In the genomic region with DNA sequence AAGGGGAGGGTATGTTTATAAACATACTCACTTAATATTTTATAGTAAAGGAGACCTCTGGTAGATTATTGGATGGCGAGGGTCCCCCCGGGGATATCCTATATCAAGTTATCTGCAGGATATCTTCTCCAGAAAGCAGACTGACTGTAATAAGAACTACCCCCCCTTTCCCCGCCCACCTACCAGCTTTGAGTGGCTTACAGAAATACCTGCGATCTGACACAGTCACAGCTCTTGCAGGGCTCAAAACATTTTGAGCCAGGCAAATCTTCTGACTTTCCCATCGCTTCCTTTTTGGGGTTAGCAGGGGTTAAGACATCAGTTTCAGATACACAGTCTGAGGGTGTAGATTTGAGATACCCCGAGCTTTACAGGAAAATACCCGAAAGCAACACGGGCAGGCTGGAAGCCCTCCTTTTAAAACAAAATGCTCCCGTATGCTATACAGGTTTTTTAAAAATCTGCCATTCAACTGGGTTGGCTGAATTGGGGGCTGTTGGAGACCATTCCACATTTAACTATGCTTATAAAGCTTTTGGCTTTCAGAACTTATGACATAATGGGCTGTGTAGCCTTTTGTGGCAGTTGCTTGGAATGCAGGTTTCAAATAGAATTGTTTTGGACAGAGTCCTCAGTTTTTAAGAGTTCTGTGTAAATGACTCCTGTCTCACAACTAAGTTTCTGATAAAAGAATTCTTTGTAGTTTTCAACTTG, we compare ENCODE assay signal across 8 mouse cellular contexts. TPM values are rescaled to one million over a fixed set of nuclear protein-coding genes. Genes with fewer than 3 reads are reported as not detected.
DNase-seq lines count a peak whose midpoint lies in the region; ATAC-seq and TF ChIP-seq lines count a peak whose summit lies in the region.

No protein-coding gene starts in this region.

- no peaks in the 10 kb centered on the region for H3K27me3 ChIP-seq in forebrain, embryonic 15.5 days
- H3K27me3 ChIP-seq in liver, embryonic 12.5 days (replicated peaks): peaks cover 11% of the 10 kb centered on the region

- no peak for TF ChIP-seq CTCF in olfactory bulb, adult 2 months (IDR thresholded peaks at IDR 0.05; ENCODE audit: insufficient read depth, low read depth, low read length)

- H3K27ac ChIP-seq in forebrain, embryonic 15.5 days (replicated peaks): no peak overlapping the region; the same call in 1 of the 2 replicates
- H3K27ac ChIP-seq in liver, embryonic 12.5 days: no peak overlapping the region
- H3K27ac ChIP-seq in olfactory bulb, adult 2 months (ENCODE audit: insufficient read depth, low read depth, low read length): no peak overlapping the region

- peak overlapping the region; percentile 86 for H3K4me2 ChIP-seq in forebrain, embryonic 15.5 days (replicated peaks)
- H3K4me2 ChIP-seq in liver, embryonic 12.5 days: peak overlapping the region; percentile 98

- H3K36me3 ChIP-seq in forebrain, embryonic 15.5 days: no peaks in the 10 kb centered on the region
- no peaks in the 10 kb centered on the region for H3K36me3 ChIP-seq in liver, embryonic 12.5 days

- no peaks in the 10 kb centered on the region for H3K9me3 ChIP-seq in forebrain, embryonic 15.5 days
- no peaks in the 10 kb centered on the region for H3K9me3 ChIP-seq in liver, embryonic 12.5 days (replicated peaks)

- DNase-seq in embryo, embryonic 10 days (ENCODE audit: low spot score): peak; percentile 18
- no peak for DNase-seq in embryo, embryonic 9.5 days (ENCODE audit: extremely low spot score)
- peak; percentile 40 for DNase-seq in CD4-positive helper T cell, adult 2 months (ENCODE audit: low read depth, low spot score)
- no peak for DNase-seq in ovary, adult 18-20 months (ENCODE audit: low spot score)

- peaks cover 29% of the 10 kb centered on the region for H3K4me1 ChIP-seq in forebrain, embryonic 15.5 days
- H3K4me1 ChIP-seq in liver, embryonic 12.5 days: peaks cover 52% of the 10 kb centered on the region
- H3K4me1 ChIP-seq in olfactory bulb, adult 2 months (ENCODE audit: control insufficient read depth, insufficient read depth, low read length): peaks cover 12% of the 10 kb centered on the region

- ATAC-seq in forebrain, embryonic 15.5 days (replicated peaks): no peak
- ATAC-seq in liver, embryonic 12.5 days: no peak
- ATAC-seq in granulocyte monocyte progenitor cell, adult 5-6 weeks (replicated peaks; ENCODE audit: poor library complexity, severe bottlenecking): no peak

- no peak for TF ChIP-seq POLR2A in olfactory bulb, adult 2 months (IDR thresholded peaks at IDR 0.05; ENCODE audit: insufficient read depth, low read depth, low read length)

- WGBS in forebrain, embryonic 15.5 days: 20% methylated on average over 9 of the region's 9 CpGs
- 22% methylated on average over 9 of the region's 9 CpGs for WGBS in liver, embryonic 12.5 days (ENCODE audit: insufficient replicate concordance)
- WGBS in olfactory bulb, adult 2 months: 31% methylated on average over 9 of the region's 9 CpGs

- H3K4me3 ChIP-seq in forebrain, embryonic 15.5 days: peak overlapping the region; percentile 94
- H3K4me3 ChIP-seq in liver, embryonic 12.5 days: peak overlapping the region; percentile 73
- peak overlapping the region; percentile 25; the same call in 1 of the 2 replicates for H3K4me3 ChIP-seq in olfactory bulb, adult 2 months (ENCODE audit: insufficient read depth, low read depth, low read length)

- H3K9ac ChIP-seq in forebrain, embryonic 15.5 days (replicated peaks): peak overlapping the region; percentile 14; the same call in 1 of the 2 replicates
- H3K9ac ChIP-seq in liver, embryonic 12.5 days: 0 out of 2 replicates have a peak overlapping the region, but pooled peaks have one; percentile 8

RNA-seq across cellular contexts. Expression of a gene that starts 2.0 kb away (rescaled TPM):
- 11.8 and 11.9 TPM in 2 replicates for polyA plus RNA-seq in forebrain, embryonic 15.5 days (2015; fragmentation: Nextera tagmentation; extraction: Ambion mirVana)
- 5.0 and 5.3 TPM in 2 replicates for polyA plus RNA-seq in liver, embryonic 12.5 days (2016; fragmentation: Nextera tagmentation; extraction: Ambion mirVana)
- polyA plus RNA-seq in olfactory bulb, adult 2 months (2012; ENCODE audit: insufficient read depth, insufficient read length, low replicate concordance, missing spikeins): not detected in 2 replicates
- 2.6 and 4.1 TPM in 2 replicates for total RNA-seq in granulocyte monocyte progenitor cell, adult 5-6 weeks (2014; fragmentation: Nextera tagmentation)
- total RNA-seq in granulocyte monocyte progenitor cell, adult 5-6 weeks (2017): 4.1 and 7.4 TPM in 2 replicates

Comparison
In these comparisons a context has a peak if more than half of its experiments do, and no peak if none do; other contexts are left out.
1. DNase-seq: peak in embryo, embryonic 10 days (single experiment) and CD4-positive helper T cell, adult 2 months (single experiment); none in embryo, embryonic 9.5 days (single experiment) and ovary, adult 18-20 months (single experiment).
2. H3K4me3 ChIP-seq: peak in every context shown above with its lines; median percentile 94 in forebrain, embryonic 15.5 days; 73 in liver, embryonic 12.5 days; 25 in olfactory bulb, adult 2 months.